Mouse (Mus musculus) forebrain, postnatal 0 days (tissue): ENCODE measurements at regions not wholly inside any gene's neighbourhood (a gene's known extent, or its start where the extent isn't known, plus 50 kb on each side); places are given as distances from the start of the nearest gene placed in this dataset.

Experiments
- ATAC-seq: fragments of 200-750 bp; cut with Nextera tagmentation; 2 replicates; pipeline ENCODE4 v1.8.0; 2017; ENCODE audit warnings: mild to moderate bottlenecking, moderate library complexity
- DNase-seq: peaks from one replicate; pipeline ENCODE4 v3.0.0-alpha.2; 2015
- H3K27ac ChIP-seq: fragments of 300-500 bp; sonication (generic); 2 replicates; pipeline ENCODE4 v1.5.1; 2014; ENCODE audit warnings: low read depth, mild to moderate bottlenecking, antibody characterized with exemption, low read length, moderate library complexity, mixed read lengths
- H3K27me3 ChIP-seq: fragments of 300-500 bp; sonication (generic); 2 replicates; pipeline ENCODE4 v1.6.1; 2014; ENCODE audit warnings: mild to moderate bottlenecking, low read length, mixed read lengths; ENCODE audit not compliant: insufficient read depth
- H3K36me3 ChIP-seq: fragments of 300-500 bp; sonication (generic); 2 replicates; pipeline ENCODE4 v1.6.1; 2014; ENCODE audit warnings: mild to moderate bottlenecking, moderate library complexity; ENCODE audit not compliant: insufficient read depth
- H3K4me1 ChIP-seq: fragments of 300-500 bp; sonication (generic); 2 replicates; pipeline ENCODE4 v1.6.1; 2014; ENCODE audit warnings: antibody characterized with exemption; ENCODE audit not compliant: insufficient read depth
- H3K4me2 ChIP-seq: fragments of 300-500 bp; sonication (generic); 2 replicates; pipeline ENCODE4 v1.6.1; 2014; ENCODE audit warnings: low read depth, mild to moderate bottlenecking, moderate library complexity
- H3K4me3 ChIP-seq: fragments of 300-500 bp; sonication (generic); 2 replicates; pipeline ENCODE4 v1.5.1; 2014; ENCODE audit warnings: low read depth, low read length, mixed read lengths
- H3K9ac ChIP-seq: fragments of 300-500 bp; sonication (generic); 2 replicates; pipeline ENCODE4 v1.6.1; 2014; ENCODE audit warnings: mild to moderate bottlenecking
- H3K9me3 ChIP-seq: fragments of 300-500 bp; sonication (generic); 2 replicates; pipeline ENCODE4 v1.6.1; 2016; ENCODE audit warnings: low read length
- CTCF ChIP-seq: sonication (generic); IDR thresholded peaks from 2 replicates; pipeline ENCODE4 v1.5.1; 2016; ENCODE audit warnings: antibody characterized with exemption, control low read depth, low read depth
- WGBS: fragments of 180-500 bp; shearing (Covaris S2); extraction: QIAGEN DNeasy Blood & Tissue Kit; methylation state at CpG from one replicate; pipeline ENCODE4 v1.1.7; 2014; 5-methylcytosine and 5-hydroxymethylcytosine counted together

DNA sequence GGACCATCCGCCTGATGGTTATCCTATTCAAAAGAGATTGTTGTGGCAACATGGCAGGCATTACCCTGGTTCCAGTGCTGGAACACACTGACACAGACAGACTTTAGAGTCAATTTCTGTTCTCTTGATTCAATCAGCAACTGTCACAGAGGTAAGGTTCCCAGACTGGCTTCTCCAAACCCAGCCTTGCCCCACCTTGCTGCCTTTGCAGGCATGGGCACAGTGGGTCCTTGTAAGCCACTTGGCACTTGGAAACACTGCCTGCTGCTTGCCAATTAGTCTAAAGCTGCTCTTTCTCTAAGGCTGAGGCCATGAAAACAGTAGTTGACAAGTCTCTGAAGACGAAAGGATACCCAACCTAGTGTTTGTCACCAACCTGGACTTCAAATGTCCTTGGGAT is 158.7 kb upstream of the Tmtc1 start:
- ATAC-seq = no peak
- H3K4me1 ChIP-seq = peaks cover 8% of the 10 kb centered on the region; the same call in 1 of the 2 replicates
- H3K4me3 ChIP-seq = no peak overlapping the region
- no peaks in the 10 kb centered on the region for H3K36me3 ChIP-seq
- no peak overlapping the region for H3K9ac ChIP-seq
- H3K27me3 ChIP-seq = no peaks in the 10 kb centered on the region
- TF ChIP-seq CTCF = no peak
- WGBS = 58% methylated on average over 2 of the region's 2 CpGs
- H3K27ac ChIP-seq = no peak overlapping the region
- H3K4me2 ChIP-seq = no peak overlapping the region
- no peak for DNase-seq
- H3K9me3 ChIP-seq = no peaks in the 10 kb centered on the region

DNA sequence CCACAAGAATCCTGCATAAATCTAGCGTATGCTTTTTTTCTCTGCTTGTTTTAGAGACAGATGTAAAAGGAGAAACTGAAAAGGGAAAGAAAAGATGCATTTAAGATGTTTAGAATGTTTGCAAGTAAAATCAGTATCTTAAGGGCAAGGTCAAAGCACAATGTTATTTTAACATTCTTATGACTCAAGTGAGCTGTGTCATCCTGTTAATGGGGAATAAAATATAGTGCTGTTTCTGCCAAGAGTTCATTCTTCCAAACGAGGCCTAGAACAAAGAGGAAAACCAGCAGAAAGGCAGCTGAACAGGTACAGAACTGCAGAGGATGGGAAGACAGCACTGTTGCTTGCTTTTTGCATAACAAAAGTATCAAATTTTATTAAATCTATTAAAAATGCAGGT is 156.7 kb upstream of the Tmtc1 start:
- no peak for TF ChIP-seq CTCF

DNA sequence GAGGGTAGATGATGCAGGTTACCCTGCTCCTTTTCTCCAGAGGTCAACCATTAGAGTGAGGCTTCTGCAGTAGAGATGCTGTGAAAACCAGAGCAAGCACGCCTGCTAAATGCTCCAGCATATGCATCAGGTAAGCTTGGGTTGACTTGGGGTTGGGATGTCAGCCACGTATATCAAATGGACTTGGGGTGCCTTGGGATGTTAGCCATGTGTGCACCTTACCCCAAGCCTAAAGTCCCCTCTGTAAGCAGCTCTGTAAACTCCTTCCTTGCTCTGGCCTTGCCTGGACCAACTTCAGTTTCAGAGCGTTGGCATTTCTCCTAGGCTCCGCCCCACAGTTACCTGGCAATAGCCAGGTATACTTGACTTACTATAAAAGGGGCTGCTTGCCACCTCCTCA is 155.3 kb upstream of the Tmtc1 start:
- ATAC-seq = no peak
- WGBS = 72% methylated on average over 4 of the region's 4 CpGs

More for the DNA sequence above, 156.7 kb upstream of the Tmtc1 start:
- Histone ChIP-seq H3K9ac (no peak overlapping the region), H3K4me3 (no peak overlapping the region), H3K9me3 (no peaks in the 10 kb centered on the region), H3K4me2 (no peak overlapping the region), H3K27ac (no peak overlapping the region), H3K36me3 (no peaks in the 10 kb centered on the region), H3K4me1 (peaks cover 8% of the 10 kb centered on the region; the same call in 1 of the 2 replicates), H3K27me3 (no peaks in the 10 kb centered on the region)
- ATAC-seq (no peak), DNase-seq (no peak)
- WGBS = 48% methylated on average over 2 of the region's 2 CpGs

DNA sequence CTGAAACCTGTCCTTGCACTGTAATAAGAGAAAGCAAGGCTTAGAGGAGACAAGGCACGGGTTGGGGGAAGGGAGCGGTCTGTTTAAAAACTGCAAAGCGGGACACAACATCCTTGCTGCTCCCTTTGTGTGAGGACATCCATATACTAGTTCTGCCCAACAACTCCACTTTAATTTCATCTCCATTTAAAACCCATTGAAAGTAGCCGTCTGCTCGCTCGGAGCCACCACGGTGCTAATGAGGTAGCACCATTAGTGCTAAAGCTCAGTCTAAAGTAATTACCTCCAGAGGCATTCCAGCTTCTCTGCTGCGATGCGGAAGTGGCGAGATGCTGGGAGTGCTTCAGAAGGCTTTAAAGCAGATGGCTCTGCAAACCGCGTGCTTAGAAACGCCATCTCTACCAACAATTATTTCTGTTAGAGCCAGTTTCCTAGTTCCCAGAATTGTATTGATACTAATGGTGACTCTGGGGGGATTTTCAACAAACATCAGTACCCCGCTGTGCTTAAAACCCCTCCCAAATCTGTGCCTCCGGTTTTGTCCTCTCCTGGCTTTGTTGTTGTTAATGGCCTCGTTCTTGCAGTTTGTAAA is 154.7 kb upstream of the Tmtc1 start:
- Histone ChIP-seq H3K9me3 (no peaks in the 10 kb centered on the region), H3K27ac (no peak overlapping the region), H3K9ac (0 out of 2 replicates have a peak overlapping the region, but pooled peaks have one; percentile 15), H3K4me2 (peak overlapping the region; percentile 35), H3K4me1 (peaks cover 8% of the 10 kb centered on the region; the same call in 1 of the 2 replicates), H3K36me3 (no peaks in the 10 kb centered on the region), H3K4me3 (peak overlapping the region; percentile 4; the same call in 1 of the 2 replicates), H3K27me3 (no peaks in the 10 kb centered on the region)
- WGBS = 2% methylated on average over 16 of the region's 16 CpGs
- ATAC-seq (peak; percentile 64; the same call in 1 of the 2 replicates), DNase-seq (peak; percentile 62)
- TF ChIP-seq CTCF = no peak

More for the DNA sequence above, 155.3 kb upstream of the Tmtc1 start:
- Histone ChIP-seq H3K4me3 (no peak overlapping the region), H3K9ac (no peak overlapping the region), H3K27me3 (no peaks in the 10 kb centered on the region), H3K9me3 (no peaks in the 10 kb centered on the region), H3K36me3 (no peaks in the 10 kb centered on the region), H3K27ac (no peak overlapping the region), H3K4me2 (peak overlapping the region; percentile 35; the same call in 1 of the 2 replicates), H3K4me1 (peaks cover 8% of the 10 kb centered on the region; the same call in 1 of the 2 replicates)
- TF ChIP-seq CTCF = no peak
- DNase-seq = no peak

DNA sequence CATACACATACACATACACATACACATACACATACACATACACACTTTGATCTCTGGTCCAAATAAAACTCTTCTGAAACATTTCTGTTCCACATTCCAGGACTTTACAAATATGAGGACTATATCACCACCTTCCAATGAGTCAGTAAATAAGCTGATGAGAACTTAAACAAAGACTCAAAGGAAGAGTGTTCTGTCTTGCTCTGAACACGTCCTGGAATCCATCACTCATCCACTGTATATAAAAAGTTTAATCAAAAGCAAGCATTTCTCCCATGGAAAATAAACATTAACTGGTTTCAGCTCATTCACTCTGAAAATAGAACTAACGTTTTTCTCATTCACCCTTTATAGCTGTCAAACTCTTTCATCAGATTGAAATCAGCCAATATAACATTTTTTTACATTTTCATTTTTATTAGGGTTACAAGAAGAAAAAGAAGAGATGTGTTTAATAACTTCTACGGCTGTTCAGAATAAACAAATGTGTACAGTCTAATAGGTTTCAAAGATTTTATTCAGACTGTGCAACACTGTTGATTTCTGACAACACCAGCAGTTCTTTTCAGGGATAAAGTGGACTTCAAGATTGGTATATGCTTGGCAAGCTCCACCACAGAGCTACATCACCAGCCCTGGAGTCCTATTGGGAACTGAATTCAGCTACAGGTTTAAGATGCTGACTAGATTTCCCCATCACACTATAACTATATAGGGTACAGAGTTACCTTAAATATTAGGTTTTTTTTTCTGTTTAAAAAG is 151.0 kb upstream of the Tmtc1 start:
- no peak for TF ChIP-seq CTCF
- H3K9ac ChIP-seq = no peak overlapping the region
- WGBS = 61% methylated on average over 3 of the region's 3 CpGs

DNA sequence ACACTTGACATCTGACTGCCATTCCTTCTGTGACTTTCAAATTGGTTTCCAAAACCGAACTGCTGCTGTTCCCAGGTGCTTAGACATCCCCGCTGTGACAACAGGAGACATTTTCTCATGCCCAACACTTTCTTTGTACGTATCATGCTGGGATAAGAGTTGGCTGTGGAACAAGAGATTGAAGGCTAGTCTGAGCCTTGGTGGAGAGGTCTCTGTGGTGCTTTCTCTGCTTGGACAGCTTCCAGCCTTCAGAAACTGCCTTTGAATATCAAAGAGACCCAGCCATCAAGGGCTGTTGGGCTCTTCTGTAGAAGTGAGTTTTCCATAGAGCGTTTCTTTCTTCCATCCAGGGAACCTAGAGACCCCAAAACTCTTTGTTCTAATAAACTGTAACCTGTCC is 144.8 kb upstream of the Tmtc1 start:
- no peak for TF ChIP-seq CTCF
- no peak for ATAC-seq
- no peaks in the 10 kb centered on the region for H3K36me3 ChIP-seq
- no peaks in the 10 kb centered on the region for H3K27me3 ChIP-seq
- H3K27ac ChIP-seq = no peak overlapping the region
- H3K9ac ChIP-seq = no peak overlapping the region
- no peaks in the 10 kb centered on the region for H3K9me3 ChIP-seq
- H3K4me3 ChIP-seq = no peak overlapping the region
- 42% methylated on average over 4 of the region's 4 CpGs for WGBS
- no peak overlapping the region for H3K4me2 ChIP-seq
- H3K4me1 ChIP-seq = no peaks in the 10 kb centered on the region
- DNase-seq = no peak

More for the DNA sequence above, 151.0 kb upstream of the Tmtc1 start:
- ATAC-seq (no peak), DNase-seq (no peak)
- no peaks in the 10 kb centered on the region for H3K9me3 ChIP-seq
- H3K4me2 ChIP-seq = no peak overlapping the region
- H3K27me3 ChIP-seq = no peaks in the 10 kb centered on the region
- H3K36me3 ChIP-seq = no peaks in the 10 kb centered on the region
- H3K4me3 ChIP-seq = no peak overlapping the region
- no peak overlapping the region for H3K27ac ChIP-seq
- peaks cover 8% of the 10 kb centered on the region; the same call in 1 of the 2 replicates for H3K4me1 ChIP-seq
